ENCODE assay signal across 29 mouse cellular contexts in the genomic region with DNA sequence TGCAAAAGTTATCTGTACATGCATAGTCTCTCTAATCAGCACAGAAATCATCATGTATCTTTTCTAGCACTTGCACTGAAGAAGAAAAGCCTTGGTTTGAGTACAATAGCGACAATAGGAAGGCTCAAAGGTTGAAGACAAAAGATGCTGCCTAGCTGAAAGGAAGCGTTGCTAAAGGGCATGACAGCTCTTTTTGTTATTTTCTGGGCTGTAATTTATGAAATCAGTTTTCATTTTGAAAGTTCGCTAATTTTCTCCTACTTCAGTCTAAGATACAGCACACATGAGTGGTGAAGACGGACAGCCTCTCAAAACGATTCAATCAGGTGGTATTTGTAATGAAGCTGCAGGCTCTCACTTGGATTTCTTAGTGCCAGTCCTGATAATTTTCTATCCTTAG.
A peak's percentile ranks its signal among the peaks of the same experiment; 100 is the strongest.
DNase-seq lines count a peak whose midpoint lies in the region; ATAC-seq and TF ChIP-seq lines count a peak whose summit lies in the region.
"Had no signal": no experiment of that assay in that cellular context is flagged by ENCODE, and none has a peak within 500 bp of the region (broad histone marks: within the 10 kb centered on the region; RNA-seq: fewer than 3 reads in every experiment).

No protein-coding gene starts in this region.

- no peak for TF ChIP-seq CTCF in left cerebral cortex, adult 2 months (IDR thresholded peaks at IDR 0.05)

- no peak for ATAC-seq in midbrain, embryonic 11.5 days (ENCODE audit: low FRiP score)
- no peak for ATAC-seq in midbrain, embryonic 16.5 days
- no peak for ATAC-seq in intestine, embryonic 16.5 days
- ATAC-seq: activated CD4-positive, CD25-positive, alpha-beta regulatory T cell, adult 4 months; CD4-positive, CD25-positive, alpha-beta regulatory T cell, adult 4 months; forebrain, embryonic 13.5 days; forebrain, embryonic 16.5 days; hindbrain, embryonic 16.5 days; intestine, embryonic 15.5 days had no signal

- H3K27ac ChIP-seq in midbrain, embryonic 11.5 days (ENCODE audit: low read depth, low read length): no peak overlapping the region
- no peak overlapping the region for H3K27ac ChIP-seq in midbrain, embryonic 16.5 days (ENCODE audit: low read length)
- no peak overlapping the region for H3K27ac ChIP-seq in left cerebral cortex, adult 2 months
- H3K27ac ChIP-seq in intestine, embryonic 16.5 days (ENCODE audit: low read length): no peak overlapping the region
- H3K27ac ChIP-seq: embryonic facial prominence, embryonic 13.5 days; forebrain, embryonic 10.5 days; forebrain, embryonic 13.5 days; heart, adult 2 months; heart, embryonic 10.5 days; heart, embryonic 13.5 days; hindbrain, embryonic 13.5 days; intestine, embryonic 15.5 days had no signal

- H3K4me1 ChIP-seq in midbrain, embryonic 11.5 days (ENCODE audit: control insufficient read depth, insufficient read depth, low read length): no peaks in the 10 kb centered on the region
- 0 out of 2 replicates have a peak, but pooled peaks cover 2% of the 10 kb centered on the region for H3K4me1 ChIP-seq in midbrain, embryonic 16.5 days (ENCODE audit: control insufficient read depth, insufficient read depth, low read length)
- H3K4me1 ChIP-seq in intestine, embryonic 16.5 days (ENCODE audit: control insufficient read depth, insufficient read depth, low read length): no peaks in the 10 kb centered on the region
- H3K4me1 ChIP-seq: embryonic facial prominence, embryonic 13.5 days; heart, embryonic 10.5 days; heart, embryonic 13.5 days; hindbrain, embryonic 13.5 days; intestine, embryonic 15.5 days had no signal

- intact Hi-C loops in left cerebral cortex, adult 2 months (cut with DNase I): no loop called here

- H3K9me3 ChIP-seq in midbrain, embryonic 11.5 days (ENCODE audit: control insufficient read depth, low read length): no peaks in the 10 kb centered on the region
- H3K9me3 ChIP-seq in midbrain, embryonic 16.5 days (replicated peaks; ENCODE audit: control insufficient read depth, low read length, poor library complexity, severe bottlenecking): no peaks in the 10 kb centered on the region
- H3K9me3 ChIP-seq in intestine, embryonic 16.5 days (ENCODE audit: control insufficient read depth, low read length): no peaks in the 10 kb centered on the region
- H3K9me3 ChIP-seq: embryonic facial prominence, embryonic 13.5 days; forebrain, embryonic 10.5 days; forebrain, embryonic 13.5 days; heart, embryonic 10.5 days; heart, embryonic 13.5 days; hindbrain, embryonic 13.5 days; intestine, embryonic 15.5 days had no signal

- DNase-seq in midbrain, embryonic 11.5 days (ENCODE audit: low spot score, missing footprints): peak; percentile 87
- peak; percentile 24 for DNase-seq in embryo, embryonic 10 days (ENCODE audit: low spot score)
- DNase-seq in embryo, embryonic 11 days: peak; percentile 2
- peak; percentile 77 for DNase-seq in retina, embryonic 14.5 days (ENCODE audit: low spot score)
- DNase-seq in left cerebral cortex, adult 2 months (ENCODE audit: extremely low spot score in 1 of 2, low spot score in 2 of 2): no peak
- DNase-seq in c-Kit-positive CD71-positive TER-119-positive erythroid progenitor cells, embryonic 14.5 days (ENCODE audit: low spot score): no peak
- DNase-seq: adrenal gland, adult 8-10 months; adrenal gland, postnatal 36 days; cerebellum, adult 18-20 months; cerebellum, adult 9-10 months; cerebellum, postnatal 14 days; gastrocnemius, postnatal 10 days; gastrocnemius, postnatal 36 days; heart, adult 2 months; heart, postnatal 14 days; heart, postnatal 4 days had no signal

- WGBS in midbrain, embryonic 11.5 days: 32% methylated on average over 5 of the region's 5 CpGs
- WGBS in midbrain, embryonic 16.5 days: 30% methylated on average over 5 of the region's 5 CpGs
- 73% methylated on average over 5 of the region's 5 CpGs for WGBS in intestine, embryonic 16.5 days

- no peak overlapping the region for H3K4me3 ChIP-seq in midbrain, embryonic 11.5 days (ENCODE audit: low read depth, low read length)
- no peak overlapping the region for H3K4me3 ChIP-seq in midbrain, embryonic 16.5 days (ENCODE audit: low read depth, low read length)
- H3K4me3 ChIP-seq in left cerebral cortex, adult 2 months: no peak overlapping the region
- no peak overlapping the region for H3K4me3 ChIP-seq in intestine, embryonic 16.5 days (ENCODE audit: low read length)
- H3K4me3 ChIP-seq: embryonic facial prominence, embryonic 13.5 days; forebrain, embryonic 10.5 days; forebrain, embryonic 13.5 days; heart, adult 2 months; heart, embryonic 10.5 days; heart, embryonic 13.5 days; hindbrain, embryonic 13.5 days; intestine, embryonic 15.5 days had no signal

- no peaks in the 10 kb centered on the region for H3K27me3 ChIP-seq in midbrain, embryonic 11.5 days (ENCODE audit: control insufficient read depth, insufficient read depth, low read length)
- H3K27me3 ChIP-seq in midbrain, embryonic 16.5 days (ENCODE audit: control insufficient read depth, insufficient read depth, low read depth, low read length): no peaks in the 10 kb centered on the region
- no peaks in the 10 kb centered on the region for H3K27me3 ChIP-seq in intestine, embryonic 16.5 days (replicated peaks; ENCODE audit: control insufficient read depth, insufficient read depth, low read length)
- H3K27me3 ChIP-seq: embryonic facial prominence, embryonic 13.5 days; forebrain, embryonic 13.5 days; heart, embryonic 13.5 days; hindbrain, embryonic 13.5 days; intestine, embryonic 15.5 days had no signal

- H3K36me3 ChIP-seq in midbrain, embryonic 11.5 days (ENCODE audit: control insufficient read depth, insufficient read depth, low read length): no peaks in the 10 kb centered on the region
- no peaks in the 10 kb centered on the region for H3K36me3 ChIP-seq in midbrain, embryonic 16.5 days (ENCODE audit: control insufficient read depth, insufficient read depth, low read length)
- H3K36me3 ChIP-seq in intestine, embryonic 16.5 days (ENCODE audit: control insufficient read depth, insufficient read depth, low read length): no peaks in the 10 kb centered on the region
- H3K36me3 ChIP-seq: embryonic facial prominence, embryonic 13.5 days; forebrain, embryonic 10.5 days; heart, embryonic 10.5 days; heart, embryonic 13.5 days; hindbrain, embryonic 13.5 days; intestine, embryonic 15.5 days had no signal

- no peak overlapping the region for H3K9ac ChIP-seq in midbrain, embryonic 11.5 days (ENCODE audit: low read length)
- H3K9ac ChIP-seq in midbrain, embryonic 16.5 days (ENCODE audit: low read depth, low read length): no peak overlapping the region
- H3K9ac ChIP-seq in intestine, embryonic 16.5 days (ENCODE audit: low read depth, low read length): no peak overlapping the region
- H3K9ac ChIP-seq: embryonic facial prominence, embryonic 13.5 days; forebrain, embryonic 13.5 days; heart, embryonic 13.5 days; hindbrain, embryonic 13.5 days; intestine, embryonic 15.5 days had no signal

- no peak overlapping the region for H3K4me2 ChIP-seq in midbrain, embryonic 11.5 days
- no peak overlapping the region for H3K4me2 ChIP-seq in midbrain, embryonic 16.5 days (ENCODE audit: low read length)
- H3K4me2 ChIP-seq in intestine, embryonic 16.5 days (ENCODE audit: low read depth, low read length): no peak overlapping the region
- H3K4me2 ChIP-seq: embryonic facial prominence, embryonic 13.5 days; forebrain, embryonic 13.5 days; heart, embryonic 13.5 days; hindbrain, embryonic 13.5 days; intestine, embryonic 15.5 days had no signal

Comparison
In these comparisons a context has a peak if more than half of its experiments do, and no peak if none do; other contexts are left out.
1. DNase-seq: peak in midbrain, embryonic 11.5 days (single experiment), embryo, embryonic 10 days (single experiment), embryo, embryonic 11 days (single experiment) and retina, embryonic 14.5 days (single experiment); none in left cerebral cortex, adult 2 months (0 of 2) and c-Kit-positive CD71-positive TER-119-positive erythroid progenitor cells, embryonic 14.5 days (single experiment).